Mouse (Mus musculus) liver, embryonic 15.5 days (tissue): ENCODE data around the gene Ccl5. TPM values are rescaled to one million over a fixed set of nuclear protein-coding genes. Genes with fewer than 3 reads are reported as not detected.

Experiments
- ATAC-seq: fragments of 200-750 bp; cut with Nextera tagmentation; 2 replicates; pipeline ENCODE4 v1.8.0; 2017; ENCODE audit warnings: moderate number of reproducible peaks, mild to moderate bottlenecking, moderate library complexity; ENCODE audit not compliant: insufficient read depth
- H3K27ac ChIP-seq: fragments of 300-500 bp; sonication (generic); replicated peaks from 2 replicates; pipeline ENCODE4 v1.5.1; 2015; ENCODE audit warnings: mild to moderate bottlenecking, inconsistent platforms
- H3K27me3 ChIP-seq: fragments of 300-500 bp; sonication (generic); 2 replicates; pipeline ENCODE4 v1.6.1; 2015; ENCODE audit warnings: mild to moderate bottlenecking, inconsistent platforms
- H3K36me3 ChIP-seq: fragments of 300-500 bp; sonication (generic); replicated peaks from 2 replicates; pipeline ENCODE4 v1.6.1; 2015; ENCODE audit warnings: moderate library complexity, mild to moderate bottlenecking, inconsistent platforms
- H3K4me1 ChIP-seq: fragments of 300-500 bp; sonication (generic); replicated peaks from 2 replicates; pipeline ENCODE4 v1.6.1; 2015; ENCODE audit warnings: inconsistent platforms
- H3K4me2 ChIP-seq: fragments of 300-500 bp; sonication (generic); 2 replicates; pipeline ENCODE4 v1.6.1; 2015; ENCODE audit warnings: moderate library complexity, mild to moderate bottlenecking, inconsistent platforms
- H3K4me3 ChIP-seq: fragments of 300-500 bp; sonication (generic); replicated peaks from 2 replicates; pipeline ENCODE4 v1.5.1; 2015; ENCODE audit warnings: mild to moderate bottlenecking, inconsistent platforms
- H3K9ac ChIP-seq: fragments of 300-500 bp; sonication (generic); 2 replicates; pipeline ENCODE4 v1.6.1; 2015; ENCODE audit warnings: moderate library complexity, mild to moderate bottlenecking, inconsistent platforms
- H3K9me3 ChIP-seq: fragments of 300-500 bp; sonication (generic); replicated peaks from 2 replicates; pipeline ENCODE4 v1.6.1; 2016; ENCODE audit warnings: inconsistent platforms
- WGBS: fragments of 180-500 bp; shearing (Covaris S2); methylation state at CpG from one replicate; pipeline ENCODE4 v1.1.7; 2015; ENCODE audit warnings: mixed read lengths; ENCODE audit not compliant: insufficient replicate concordance; 5-methylcytosine and 5-hydroxymethylcytosine counted together
- polyA plus RNA-seq: library from polyadenylated mRNA; unstranded; fragments of >200 nt; fragmentation: Nextera tagmentation; extraction: Ambion mirVana; gene quantifications from 2 replicates; pipeline ENCODE4 v1.2.1, GENCODE M21; 2015

Gene Ccl5
- polyA plus RNA-seq, 1 experiment from 2014 or later: 0.93 TPM

DNA sequence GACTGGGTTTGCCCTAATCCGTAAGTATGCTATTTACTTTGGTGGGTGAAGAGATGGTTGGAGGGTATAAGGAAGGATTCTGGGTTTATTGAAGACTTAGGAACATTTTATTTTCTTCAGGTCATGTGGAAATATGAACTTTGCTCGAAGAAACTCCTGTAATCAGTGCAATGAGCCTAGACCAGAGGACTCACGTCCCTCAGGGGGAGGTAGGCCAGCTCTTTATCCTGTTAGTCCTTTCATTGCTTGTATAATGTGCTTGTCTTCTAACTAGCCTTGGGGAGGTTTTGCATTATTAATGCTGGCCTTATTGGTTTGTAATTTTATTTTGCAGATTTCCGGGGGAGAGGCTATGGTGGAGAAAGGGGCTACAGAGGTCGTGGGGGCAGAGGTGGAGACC is 26.0 kb downstream of the Ccl5 start:
- Histone ChIP-seq H3K36me3 (peaks cover 74% of the 10 kb centered on the region), H3K27ac (no peak overlapping the region), H3K9me3 (no peaks in the 10 kb centered on the region), H3K4me1 (no peaks in the 10 kb centered on the region), H3K4me3 (no peak overlapping the region), H3K9ac (no peak overlapping the region), H3K27me3 (no peaks in the 10 kb centered on the region), H3K4me2 (no peak overlapping the region)
- 86% methylated on average over 5 of the region's 5 CpGs for WGBS
- ATAC-seq: no peak

- Histone ChIP-seq H3K9me3 (no peaks in the 10 kb centered on the region), H3K4me1 (no peaks in the 10 kb centered on the region), H3K4me3 (no peak overlapping the region), H3K36me3 (peaks cover 43% of the 10 kb centered on the region), H3K27me3 (no peaks in the 10 kb centered on the region), H3K9ac (no peak overlapping the region), H3K4me2 (no peak overlapping the region), H3K27ac (no peak overlapping the region)
- no peak for ATAC-seq
- 81% methylated on average over 2 of the region's 2 CpGs for WGBS
Measured at GRCm38 (mm10) chr11:83495571-83495970, 34.7 kb downstream of the Ccl5 start.

GRCm38 (mm10) chr11:83491488-83491887 is 38.8 kb downstream of the Ccl5 start:
- no peaks in the 10 kb centered on the region for H3K27me3 ChIP-seq
- H3K4me3 ChIP-seq: no peak overlapping the region
- no peaks in the 10 kb centered on the region for H3K9me3 ChIP-seq
- no peak overlapping the region for H3K9ac ChIP-seq
- WGBS: 61% methylated on average over 4 of the region's 4 CpGs
- H3K27ac ChIP-seq: no peak overlapping the region
- H3K36me3 ChIP-seq: peaks cover 51% of the 10 kb centered on the region
- H3K4me1 ChIP-seq: no peaks in the 10 kb centered on the region
- H3K4me2 ChIP-seq: no peak overlapping the region
- no peak for ATAC-seq

Other genes starting within 250 kb of the Ccl5 start
- 32.3 and 37.0 TPM in 2 replicates for gene Slfn14, start 243.8 kb downstream of the Ccl5 start, polyA plus RNA-seq
- gene Ap2b1, start 231.5 kb downstream of the Ccl5 start, polyA plus RNA-seq: 18.6 and 19.6 TPM in 2 replicates
- gene Pex12, start 227.9 kb downstream of the Ccl5 start, polyA plus RNA-seq: 5.1 and 5.4 TPM in 2 replicates
- 0.12 and 0.22 TPM in 2 replicates for gene Rasl10b, start 121.4 kb downstream of the Ccl5 start, polyA plus RNA-seq
- gene Gas2l2, start 101.1 kb downstream of the Ccl5 start, polyA plus RNA-seq: not detected in 2 replicates
- 2.3 and 2.7 TPM in 2 replicates for gene 1700020L24Rik, start 92.8 kb downstream of the Ccl5 start, polyA plus RNA-seq
- 0.39 and 0.41 TPM in 2 replicates for gene Mmp28, start 67.4 kb downstream of the Ccl5 start, polyA plus RNA-seq
- 3.7 and 3.9 TPM in 2 replicates for gene Taf15, start 57.4 kb downstream of the Ccl5 start, polyA plus RNA-seq
- not detected in 2 replicates for gene Heatr9, start 8.3 kb downstream of the Ccl5 start, polyA plus RNA-seq
- gene Ccl9, start 48.1 kb upstream of the Ccl5 start, polyA plus RNA-seq: 54.3 and 58.4 TPM in 2 replicates
- 15.6 and 16.8 TPM in 2 replicates for gene Ccl6, start 62.6 kb upstream of the Ccl5 start, polyA plus RNA-seq
- gene Rpl9-ps1, start 115.1 kb upstream of the Ccl5 start, polyA plus RNA-seq: not detected in 2 replicates
- 0.83 and 1.2 TPM in 2 replicates for gene Ccl3, start 118.8 kb upstream of the Ccl5 start, polyA plus RNA-seq
- gene Ccl4, start 132.1 kb upstream of the Ccl5 start, polyA plus RNA-seq: 0.32 and 0.37 TPM in 2 replicates
- 16.4 and 18.6 TPM in 2 replicates for gene Wfdc17, start 173.5 kb upstream of the Ccl5 start, polyA plus RNA-seq
- not detected in 2 replicates for gene Wfdc18, start 178.5 kb upstream of the Ccl5 start, polyA plus RNA-seq
- 45.7 and 46.2 TPM in 2 replicates for gene Wfdc21, start 216.4 kb upstream of the Ccl5 start, polyA plus RNA-seq
- 6.2 and 6.7 TPM in 2 replicates for gene Heatr6, start 223.2 kb upstream of the Ccl5 start, polyA plus RNA-seq